Mouse (Mus musculus): Measurements from ENCODE around the gene Tkt.

- TF ChIP-seq CTCF (IDR thresholded peaks at IDR 0.05; ENCODE audit: borderline replicate concordance, extremely low read depth, insufficient read depth, insufficient read length) (no peak), POLR2A (IDR thresholded peaks at IDR 0.05; ENCODE audit: borderline replicate concordance, extremely low read depth, insufficient read depth, insufficient read length, poor library complexity, severe bottlenecking) (no peak)
Observed at GRCm38 (mm10) chr14:30608176-30608575, 60.0 kb downstream of the Tkt start.

All from brain, embryonic 14.5 days (tissue).